Mouse (Mus musculus) spleen, postnatal 36 days (tissue): ENCODE measurements around the gene Exoc2.
A peak's percentile ranks its signal among the peaks of the same experiment; 100 is the strongest.

ENCODE experiments used
- DNase-seq, 2 experiments: peaks; one replicate each; pipeline ENCODE4 v3.0.0; 2022; ENCODE audit warnings: low spot score in 2 of 2, mixed read lengths in 1 of 2

Gene Exoc2

GRCm38 (mm10) chr13:30820555-30820954, 153.3 kb downstream of the Exoc2 start:
- peak; percentile 52 to 62 for DNase-seq

GRCm38 (mm10) chr13:30819891-30820290, 154.0 kb downstream of the Exoc2 start:
- DNase-seq, result peak in 1 of 2 experiments; percentile 20

DNA sequence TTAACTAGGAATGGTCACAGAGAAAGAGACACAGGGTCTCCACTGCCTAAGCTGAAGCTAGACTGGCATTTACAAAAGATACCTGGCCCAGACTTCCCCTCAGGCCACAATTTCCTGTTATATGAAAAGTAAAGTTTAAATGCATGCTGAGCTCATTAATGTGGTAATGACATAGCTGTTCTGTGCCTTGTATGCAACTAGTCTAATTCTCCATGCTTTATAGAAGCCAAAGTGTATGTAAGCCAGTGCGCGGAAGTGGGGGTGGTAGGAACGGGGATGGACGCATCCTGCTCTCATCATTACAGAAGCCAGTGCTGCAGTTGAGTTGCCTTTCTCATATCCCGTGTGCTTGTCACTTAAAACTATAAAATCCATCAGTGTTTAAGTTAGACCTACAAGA, 156.5 kb downstream of the Exoc2 start:
- DNase-seq, result no peak

DNA sequence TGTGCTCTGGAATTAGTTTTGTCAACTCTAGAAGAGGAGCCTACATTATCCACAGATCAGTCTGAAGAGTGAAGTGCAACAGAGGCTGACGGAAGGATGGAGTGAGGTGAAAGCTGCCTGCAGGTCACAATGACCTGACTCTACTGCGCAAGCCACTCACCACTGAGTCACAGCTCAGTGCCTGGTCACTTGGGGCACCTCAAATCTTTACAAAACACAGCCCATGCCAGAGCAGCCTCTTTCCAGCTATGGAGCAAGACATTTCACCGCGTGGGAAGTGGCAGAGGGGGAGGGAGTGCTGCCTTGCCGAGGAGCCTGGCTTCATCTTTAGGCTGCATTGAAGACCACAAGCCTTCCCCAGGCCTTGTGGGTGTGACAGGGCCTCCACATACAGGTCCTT, 159.6 kb downstream of the Exoc2 start:
- DNase-seq, result no peak

DNA sequence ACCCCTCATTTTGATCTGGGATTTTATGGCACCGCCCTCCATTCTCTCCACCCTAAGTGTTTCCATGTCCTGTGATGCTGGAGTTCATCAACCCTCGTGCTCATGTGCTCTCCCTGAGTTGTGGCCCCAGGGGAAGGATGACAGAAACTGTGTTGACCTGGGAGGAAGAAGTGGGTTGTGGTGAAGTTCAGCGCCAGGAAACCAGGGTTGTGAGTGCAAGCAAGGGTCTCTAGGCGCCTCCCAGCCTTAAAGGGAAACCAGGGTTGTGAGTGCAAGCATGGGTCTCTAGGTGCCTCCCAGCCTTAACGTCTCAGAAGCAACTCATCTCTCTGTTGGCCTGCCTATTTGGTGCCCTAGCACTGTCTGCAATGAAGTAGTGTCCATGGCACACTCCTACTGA, 160.4 kb downstream of the Exoc2 start:
- peak in 1 of 2 experiments; percentile 31 for DNase-seq

DNA sequence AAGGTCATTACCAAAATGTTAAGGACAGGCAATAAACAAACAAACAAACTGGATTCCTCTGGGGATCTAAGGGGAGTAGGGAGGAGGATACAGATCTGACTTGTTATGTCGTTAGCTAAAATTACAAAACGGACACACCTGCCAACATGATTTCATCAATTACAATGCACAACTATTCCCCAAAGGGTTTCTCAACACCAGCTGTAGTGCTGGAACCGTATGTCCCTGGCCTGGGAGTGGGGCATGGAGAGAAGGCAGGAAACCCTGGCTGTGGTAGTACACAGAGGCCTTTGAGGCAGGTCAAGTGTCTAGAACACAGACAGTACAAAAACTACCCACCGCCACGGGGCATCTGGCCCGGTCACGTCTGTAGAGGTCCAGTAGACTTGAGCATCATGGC, 164.7 kb downstream of the Exoc2 start:
- no peak for DNase-seq

DNA sequence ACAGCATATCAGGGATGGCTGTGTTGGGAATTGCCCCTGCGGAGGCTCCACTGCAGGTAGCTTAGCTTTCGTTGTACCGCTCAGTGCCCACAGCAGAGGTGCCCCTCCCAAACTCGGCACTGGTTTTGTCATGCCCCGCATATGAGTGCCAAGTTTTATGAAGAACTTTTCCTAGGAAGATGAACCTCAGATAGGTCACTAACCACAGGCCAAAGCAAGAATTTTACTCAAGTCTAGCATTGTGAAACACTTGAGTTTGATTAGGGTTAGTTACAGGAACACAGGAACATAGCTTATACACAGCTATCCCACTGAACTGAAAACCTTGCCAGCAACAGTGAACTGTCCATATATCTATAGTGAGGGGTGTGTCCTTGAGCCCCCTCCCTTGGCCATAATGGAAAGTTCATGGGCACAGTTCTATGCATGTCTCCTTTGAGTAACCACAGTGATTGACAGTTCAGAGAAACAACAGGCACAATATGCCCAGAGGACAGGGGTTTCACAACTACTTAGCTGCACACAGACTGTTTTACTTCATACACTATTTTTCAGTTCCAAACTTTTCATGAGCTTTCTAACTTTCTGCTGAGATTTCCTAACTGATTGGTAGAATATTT, 171.4 kb downstream of the Exoc2 start:
- no peak for DNase-seq

DNA sequence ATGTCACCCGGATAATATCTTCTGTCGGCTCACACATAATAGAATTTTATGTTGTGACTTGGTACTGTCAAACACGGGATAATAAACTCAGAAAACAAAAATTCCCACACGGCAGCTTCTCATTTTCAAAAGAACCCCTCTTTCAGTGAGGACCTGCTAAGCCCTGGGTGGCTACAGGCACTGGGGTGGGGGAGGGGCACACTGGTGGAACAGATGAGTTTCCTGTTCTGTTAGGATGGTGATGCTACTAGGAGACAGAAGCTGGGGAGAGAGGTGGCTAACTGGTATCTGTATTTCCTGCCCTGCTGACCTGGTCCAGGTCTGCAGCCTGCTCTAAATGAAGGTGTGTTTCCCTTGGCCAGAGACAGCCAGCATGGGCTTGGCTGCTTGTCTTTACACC, 172.0 kb downstream of the Exoc2 start:
- no peak for DNase-seq

DNA sequence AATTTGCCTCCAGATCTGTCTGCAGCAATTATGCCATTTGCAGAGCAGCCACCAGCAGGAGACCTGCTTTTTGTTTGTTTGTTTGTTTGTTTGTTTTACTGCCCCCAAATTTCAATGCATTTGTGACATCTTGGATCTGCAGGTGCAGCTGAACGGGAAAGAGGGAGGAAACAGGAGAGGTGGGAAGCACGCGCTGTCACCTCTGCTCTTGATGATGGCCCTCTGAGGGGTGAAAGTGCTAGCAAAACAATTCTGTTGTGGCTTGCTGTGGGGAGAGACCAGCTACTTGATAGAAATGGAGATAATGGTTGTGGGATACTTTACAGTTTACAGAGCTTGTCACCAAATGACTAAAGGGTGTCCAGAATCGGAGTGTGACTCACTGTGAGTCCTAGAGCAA, 177.9 kb downstream of the Exoc2 start:
- DNase-seq, result no peak

GRCm38 (mm10) chr13:30793616-30794015, 180.3 kb downstream of the Exoc2 start:
- no peak for DNase-seq

DNA sequence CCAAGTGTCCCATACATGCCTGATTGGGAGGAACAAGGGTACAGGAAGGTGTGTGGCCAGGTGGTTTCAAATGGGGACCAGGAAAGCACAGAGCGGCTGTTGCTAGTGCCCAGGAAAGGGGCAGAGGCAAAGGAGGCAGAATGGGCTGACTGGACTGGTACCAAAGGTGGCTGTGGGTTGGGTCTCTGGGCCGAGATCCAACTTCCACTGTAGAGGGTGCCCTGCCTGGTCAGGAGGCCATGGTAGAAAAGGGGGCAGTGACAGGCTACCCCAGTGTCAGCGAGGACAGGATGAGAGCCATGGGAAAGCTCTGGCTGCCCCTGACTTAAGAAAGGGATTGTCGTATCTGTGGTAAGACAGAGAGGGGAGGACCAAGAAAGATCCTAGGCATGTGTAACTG, 180.7 kb downstream of the Exoc2 start:
- DNase-seq, result no peak

GRCm38 (mm10) chr13:30792741-30793140, 181.2 kb downstream of the Exoc2 start:
- no peak for DNase-seq

GRCm38 (mm10) chr13:30792308-30792707, 181.6 kb downstream of the Exoc2 start:
- DNase-seq, result peak; percentile 70

DNA sequence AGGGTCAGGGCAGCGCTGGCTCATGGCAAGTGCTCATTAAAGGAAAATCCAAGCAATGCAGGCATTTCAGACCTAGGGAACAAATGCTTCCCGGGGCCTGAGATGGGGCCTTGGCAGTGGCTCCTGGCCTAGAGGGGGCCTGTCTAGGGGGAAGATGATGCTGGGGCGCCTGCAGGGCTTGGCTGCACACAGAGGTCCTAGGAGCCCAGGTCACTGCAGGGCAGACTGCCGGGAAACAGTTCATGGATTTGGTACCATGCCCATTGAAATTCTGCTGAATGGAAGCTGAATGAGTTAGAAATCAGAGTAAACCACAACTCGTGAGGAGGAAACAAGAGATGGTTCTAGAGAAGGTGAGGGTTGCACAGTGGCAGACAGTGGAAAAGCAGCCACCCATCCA, 183.9 kb downstream of the Exoc2 start:
- no peak for DNase-seq

GRCm38 (mm10) chr13:30788421-30788820, 185.5 kb downstream of the Exoc2 start:
- no peak for DNase-seq

GRCm38 (mm10) chr13:30787960-30788359, 185.9 kb downstream of the Exoc2 start:
- no peak for DNase-seq

DNA sequence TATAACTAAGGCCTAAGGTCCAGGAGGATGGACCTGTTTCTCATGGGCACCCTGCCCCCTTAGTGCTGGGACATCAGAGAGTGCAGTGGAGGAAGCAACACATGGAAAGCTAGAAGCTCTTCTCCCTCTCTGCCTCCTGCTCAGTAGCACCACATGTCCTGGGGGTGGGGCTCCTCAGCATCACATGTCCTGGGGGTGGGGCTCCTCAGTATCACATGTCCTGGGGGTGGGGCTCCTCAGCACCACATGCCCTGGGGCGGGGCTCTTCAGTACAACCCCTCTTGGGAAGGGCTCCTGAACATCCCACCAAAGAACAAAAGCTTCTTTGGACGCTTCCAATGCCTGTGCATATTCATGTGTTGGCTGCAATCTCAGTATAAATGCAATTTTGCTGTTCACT, 186.3 kb downstream of the Exoc2 start:
- no peak for DNase-seq

GRCm38 (mm10) chr13:30787036-30787320, 186.9 kb downstream of the Exoc2 start:
- no peak for DNase-seq

GRCm38 (mm10) chr13:30786235-30787035, 187.5 kb downstream of the Exoc2 start:
- DNase-seq, result peak; percentile 82 to 83

DNA sequence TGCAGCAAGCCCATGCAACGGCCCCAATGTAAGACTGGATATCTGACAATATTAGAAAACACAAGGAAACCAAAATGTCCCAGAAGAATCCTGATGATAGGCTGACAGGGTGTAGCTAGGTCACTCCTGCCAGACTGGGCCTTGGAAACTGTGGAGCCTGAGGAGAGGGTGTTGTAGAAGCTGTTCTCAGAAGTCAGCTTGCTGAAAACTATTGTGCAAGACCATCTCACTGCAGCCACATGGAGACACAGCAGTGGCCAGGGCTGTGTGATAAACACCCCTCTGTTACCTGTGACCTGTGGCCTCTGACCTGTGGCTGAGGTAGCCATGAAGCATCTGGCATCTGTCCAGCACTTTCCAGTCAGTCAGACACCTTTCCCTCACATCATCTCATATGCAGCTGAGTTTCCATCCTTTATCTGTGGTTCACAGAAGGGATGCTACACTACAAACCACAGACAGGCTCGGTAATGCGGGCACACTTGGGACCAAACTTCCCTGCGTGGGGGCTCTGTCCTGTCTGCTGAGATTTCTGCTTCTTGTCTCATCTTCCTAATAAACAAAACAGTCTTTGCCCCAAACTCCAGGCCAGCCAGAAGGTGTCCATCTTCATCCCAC, 188.4 kb downstream of the Exoc2 start:
- no peak for DNase-seq

GRCm38 (mm10) chr13:30782419-30782818, 191.5 kb downstream of the Exoc2 start:
- DNase-seq, result no peak

GRCm38 (mm10) chr13:30781905-30782304, 192.0 kb downstream of the Exoc2 start:
- no peak for DNase-seq

- no peak for DNase-seq
Observed at GRCm38 (mm10) chr13:30777678-30778179, 196.2 kb downstream of the Exoc2 start.
